Mouse (Mus musculus) cerebellum, adult 11 months (tissue): Measurements from ENCODE around the gene Nucb2.
A peak's percentile ranks its signal among the peaks of the same experiment; 100 is the strongest.

ENCODE experiments used
- DNase-seq: peaks from one replicate; pipeline ENCODE4 v3.0.0; 2022

Nucb2 gene

GRCm38 (mm10) chr7:116503879-116504817 lies at the start of gene Nucb2:
Nucb2 (plus strand) TSS chr7:116504369.
- peak; percentile 98 for DNase-seq

- DNase-seq: no peak
Measured at GRCm38 (mm10) chr7:116456964-116457363, 47.2 kb upstream of the Nucb2 start.

GRCm38 (mm10) chr7:116457391-116457790 lies 46.8 kb upstream of the Nucb2 start:
- no peak for DNase-seq

GRCm38 (mm10) chr7:116458985-116459441 lies 45.2 kb upstream of the Nucb2 start:
- DNase-seq: no peak

- DNase-seq: no peak
Measured at GRCm38 (mm10) chr7:116462114-116462513, 42.1 kb upstream of the Nucb2 start.

- DNase-seq: no peak
Measured at GRCm38 (mm10) chr7:116475836-116476235, 28.3 kb upstream of the Nucb2 start.

GRCm38 (mm10) chr7:116476264-116476663 lies 27.9 kb upstream of the Nucb2 start:
- no peak for DNase-seq

- no peak for DNase-seq
Measured at GRCm38 (mm10) chr7:116483106-116483505, 21.1 kb upstream of the Nucb2 start.

- DNase-seq: no peak
Measured at GRCm38 (mm10) chr7:116483782-116484181, 20.4 kb upstream of the Nucb2 start.

- no peak for DNase-seq
Measured at GRCm38 (mm10) chr7:116484213-116484612, 20.0 kb upstream of the Nucb2 start.

- DNase-seq: no peak
Measured at GRCm38 (mm10) chr7:116485062-116485601, 19.0 kb upstream of the Nucb2 start.

- DNase-seq: no peak
Measured at GRCm38 (mm10) chr7:116491113-116491512, 13.1 kb upstream of the Nucb2 start.

GRCm38 (mm10) chr7:116493267-116494003 lies 10.7 kb upstream of the Nucb2 start:
- no peak for DNase-seq

- no peak for DNase-seq
Measured at GRCm38 (mm10) chr7:116494618-116495017, 9.6 kb upstream of the Nucb2 start.

GRCm38 (mm10) chr7:116496760-116497159 lies 7.4 kb upstream of the Nucb2 start:
- DNase-seq: no peak

GRCm38 (mm10) chr7:116504818-116505170 lies 625 bp downstream of the Nucb2 start:
- no peak for DNase-seq

GRCm38 (mm10) chr7:116514030-116514429 lies 9.9 kb downstream of the Nucb2 start:
- no peak for DNase-seq

GRCm38 (mm10) chr7:116514546-116514945 lies 10.4 kb downstream of the Nucb2 start:
- DNase-seq: no peak

- DNase-seq: no peak
Measured at GRCm38 (mm10) chr7:116515059-116515458, 10.9 kb downstream of the Nucb2 start.

- no peak for DNase-seq
Measured at GRCm38 (mm10) chr7:116515514-116516135, 11.5 kb downstream of the Nucb2 start.

GRCm38 (mm10) chr7:116517240-116517639 lies 13.1 kb downstream of the Nucb2 start:
- DNase-seq: no peak

GRCm38 (mm10) chr7:116518155-116518554 lies 14.0 kb downstream of the Nucb2 start:
- no peak for DNase-seq

- no peak for DNase-seq
Measured at GRCm38 (mm10) chr7:116519805-116520204, 15.6 kb downstream of the Nucb2 start.
